Mouse (Mus musculus): ENCODE results near the gene Mbnl2.

DNA sequence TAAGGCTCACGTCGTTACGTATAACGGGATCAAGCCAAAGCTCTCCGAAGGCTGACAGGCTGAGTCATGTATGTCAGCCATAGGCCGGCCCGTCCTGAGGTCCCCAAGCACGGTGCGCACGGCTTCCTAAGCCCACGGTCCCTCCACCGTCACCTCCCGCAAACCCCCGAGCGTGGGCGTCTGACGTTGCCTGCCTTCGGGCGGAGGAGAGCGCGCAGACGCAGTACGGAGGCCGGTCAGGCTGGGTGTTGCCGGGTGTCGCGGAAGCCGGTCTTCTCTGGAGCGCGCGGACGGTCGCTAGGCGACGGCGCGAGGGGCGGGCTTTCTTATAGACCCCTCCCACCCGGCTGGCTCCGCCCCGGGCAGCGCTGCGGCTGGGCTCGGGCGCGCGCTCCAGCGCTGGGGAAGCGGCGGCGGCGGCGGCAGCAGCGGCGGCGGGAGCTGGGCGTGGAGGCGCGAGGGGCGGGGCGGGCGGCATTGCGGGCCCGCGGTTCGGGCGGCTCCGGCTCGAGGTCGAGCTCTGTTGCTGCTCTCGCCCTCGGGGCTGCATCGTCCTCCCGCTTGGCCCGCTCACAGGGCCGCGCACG is 202.6 kb downstream of the Mbnl2 start, which contains the start of gene Rap2a:
- TF ChIP-seq CHD2 (IDR thresholded peaks at IDR 0.05; ENCODE audit: low read depth, low read length) (no peak), HCFC1 (IDR thresholded peaks at IDR 0.05; ENCODE audit: borderline replicate concordance, insufficient read depth, low read length) (peak; percentile 74; the same call in 1 of the 2 replicates), ZNF384 (IDR thresholded peaks at IDR 0.05; ENCODE audit: low read depth, low read length) (no peak), ZC3H11A (IDR thresholded peaks at IDR 0.05; ENCODE audit: borderline replicate concordance, low read depth, low read length) (no peak), MAFK (IDR thresholded peaks at IDR 0.05; ENCODE audit: insufficient read depth, low read depth, low read length) (no peak)
